Mouse (Mus musculus) bone marrow macrophage, adult 2 months (primary cell): ENCODE data around the gene 4930404H24Rik.
"Not testable (repeated sequence)": the region's sequence is repeated elsewhere in the genome, so short reads cannot be mapped to it uniquely, and the experiment has no call there.

ENCODE experiments used
- CTCF ChIP-seq: IDR thresholded peaks from 2 replicates; pipeline ENCODE4 v1.5.1; 2012; ENCODE audit warnings: low read depth, mild to moderate bottlenecking, low read length, moderate library complexity
- POLR2A ChIP-seq: IDR thresholded peaks from 2 replicates; pipeline ENCODE4 v1.6.1; 2012; ENCODE audit warnings: mild to moderate bottlenecking, low read depth, low read length, borderline replicate concordance

- not testable (repeated sequence) for TF ChIP-seq POLR2A, CTCF
Observed at GRCm38 (mm10) chr2:153495391-153495790, 2.8 kb downstream of the 4930404H24Rik start.
